Mouse (Mus musculus): Measurements from ENCODE around the gene Cep55. TPM values are rescaled to one million over a fixed set of nuclear protein-coding genes. Genes with fewer than 3 reads are reported as not detected.

The Cep55 gene
- total RNA-seq, 2 experiments from 2014 or later: 7.1 to 7.8 TPM

GRCm38 (mm10) chr19:38042261-38042722, 12.5 kb upstream of the Cep55 start:
- peak in 1 of 2 experiments; percentile 35 for DNase-seq
- intact Hi-C loops (cut with DNase I): loop anchor here (5.0 to 10.0 kb wide), 2 partner anchors 40 to 337 kb away; no protein-coding TSS in a partner anchor

- intact Hi-C loops (cut with DNase I): loop anchor here (1.0 to 10.0 kb wide), 3 partner anchors 41 to 339 kb away; no protein-coding TSS in a partner anchor
- peak; percentile 67 to 72 for DNase-seq
Measured at GRCm38 (mm10) chr19:38043281-38043981, 11.4 kb upstream of the Cep55 start, which contains the start of gene Myof. TSS of gene Myof (minus strand) at chr19:38043577.

GRCm38 (mm10) chr19:38045198-38045597, 9.6 kb upstream of the Cep55 start:
- no peak for DNase-seq
- intact Hi-C loops (cut with DNase I): loop anchor here (10.0 kb wide), 1 partner anchor 340 kb away; no protein-coding TSS in a partner anchor

- intact Hi-C loops (cut with DNase I): loop anchor here (10.0 kb wide), 1 partner anchor 345 kb away; no protein-coding TSS in a partner anchor
- no peak for DNase-seq
Measured at GRCm38 (mm10) chr19:38049686-38050085, 5.1 kb upstream of the Cep55 start.

GRCm38 (mm10) chr19:38053227-38054041, 1.4 kb upstream of the Cep55 start:
- DNase-seq: peak; percentile 25 to 34
- intact Hi-C loops (cut with DNase I): loop anchor here (1.0 kb wide), 1 partner anchor 98 kb away; no protein-coding TSS in a partner anchor

GRCm38 (mm10) chr19:38054149-38054719, 577 bp upstream of the Cep55 start:
- intact Hi-C loops (cut with DNase I): no loop called here
- DNase-seq: peak; percentile 81 to 86

- no peak for DNase-seq
Measured at GRCm38 (mm10) chr19:38055798-38056197, 987 bp downstream of the Cep55 start.

GRCm38 (mm10) chr19:38056276-38056675, 1.5 kb downstream of the Cep55 start:
- intact Hi-C loops (cut with DNase I): no loop called here

More at GRCm38 (mm10) chr19:38055798-38056197, 987 bp downstream of the Cep55 start:
- intact Hi-C loops (cut with DNase I): no loop called here

GRCm38 (mm10) chr19:38056931-38057330, 2.1 kb downstream of the Cep55 start:
- DNase-seq: no peak
- intact Hi-C loops (cut with DNase I): no loop called here

More at GRCm38 (mm10) chr19:38056276-38056675, 1.5 kb downstream of the Cep55 start:
- DNase-seq: no peak

GRCm38 (mm10) chr19:38063201-38063600, 8.4 kb downstream of the Cep55 start:
- no peak for DNase-seq
- intact Hi-C loops (cut with DNase I): no loop called here

- intact Hi-C loops (cut with DNase I): no loop called here
- DNase-seq: no peak
Measured at GRCm38 (mm10) chr19:38064051-38064450, 9.2 kb downstream of the Cep55 start.

- intact Hi-C loops (cut with DNase I): no loop called here
- DNase-seq: no peak
Measured at GRCm38 (mm10) chr19:38073226-38073625, 18.4 kb downstream of the Cep55 start.

- intact Hi-C loops (cut with DNase I): no loop called here
- no peak for DNase-seq
Measured at GRCm38 (mm10) chr19:38075051-38075450, 20.2 kb downstream of the Cep55 start.

GRCm38 (mm10) chr19:38076251-38076650, 21.4 kb downstream of the Cep55 start:
- intact Hi-C loops (cut with DNase I): no loop called here
- DNase-seq: peak in 1 of 2 experiments; percentile 14

GRCm38 (mm10) chr19:38077851-38078540, 23.2 kb downstream of the Cep55 start:
- intact Hi-C loops (cut with DNase I): no loop called here
- DNase-seq: no peak

- DNase-seq: no peak
- intact Hi-C loops (cut with DNase I): loop anchor here (5.0 to 10.0 kb wide), 2 partner anchors 243 to 271 kb away; no protein-coding TSS in a partner anchor
Measured at GRCm38 (mm10) chr19:38081361-38081760, 26.6 kb downstream of the Cep55 start.

- intact Hi-C loops (cut with DNase I): loop anchor here (5.0 to 10.0 kb wide), 2 partner anchors 242 to 269 kb away; no protein-coding TSS in a partner anchor
- no peak for DNase-seq
Measured at GRCm38 (mm10) chr19:38082931-38083525, 28.2 kb downstream of the Cep55 start.

GRCm38 (mm10) chr19:38085841-38086240, 31.0 kb downstream of the Cep55 start:
- DNase-seq: no peak
- intact Hi-C loops (cut with DNase I): loop anchor here (5.0 to 10.0 kb wide), 2 partner anchors 111 to 239 kb away; no protein-coding TSS in a partner anchor

- intact Hi-C loops (cut with DNase I): loop anchor here (5.0 to 10.0 kb wide), 2 partner anchors 110 to 238 kb away; no protein-coding TSS in a partner anchor
- DNase-seq: peak; percentile 59 to 73
Measured at GRCm38 (mm10) chr19:38086948-38087551, 32.2 kb downstream of the Cep55 start.
